Mouse (Mus musculus) embryonic facial prominence, embryonic 13.5 days (tissue): ENCODE results near the gene Hist1h1c. TPM values are rescaled to one million over a fixed set of nuclear protein-coding genes. Genes with fewer than 3 reads are reported as not detected.
"Not testable (repeated sequence)": the region's sequence is repeated elsewhere in the genome, so short reads cannot be mapped to it uniquely, and the experiment has no call there.

Experiments used
- ATAC-seq: fragments of 200-750 bp; cut with Nextera tagmentation; 2 replicates; pipeline ENCODE4 v1.8.0; 2017; ENCODE audit warnings: low read depth; ENCODE audit not compliant: insufficient number of reproducible peaks, insufficient read depth, low FRiP score, low TSS enrichment
- H3K27ac ChIP-seq: fragments of 300-500 bp; sonication (generic); 2 replicates; pipeline ENCODE4 v1.5.1; 2015; ENCODE audit warnings: moderate library complexity, mild to moderate bottlenecking, inconsistent platforms
- H3K27me3 ChIP-seq: fragments of 300-500 bp; sonication (generic); 2 replicates; pipeline ENCODE4 v1.6.1; 2015; ENCODE audit warnings: mild to moderate bottlenecking, inconsistent platforms
- H3K36me3 ChIP-seq: fragments of 300-500 bp; sonication (generic); 2 replicates; pipeline ENCODE4 v1.6.1; 2015; ENCODE audit warnings: mild to moderate bottlenecking, inconsistent platforms
- H3K4me1 ChIP-seq: fragments of 300-500 bp; sonication (generic); 2 replicates; pipeline ENCODE4 v1.6.1; 2015; ENCODE audit warnings: inconsistent platforms
- H3K4me2 ChIP-seq: fragments of 300-500 bp; sonication (generic); 2 replicates; pipeline ENCODE4 v1.6.1; 2015; ENCODE audit warnings: moderate library complexity, mild to moderate bottlenecking, inconsistent platforms
- H3K4me3 ChIP-seq: fragments of 300-500 bp; sonication (generic); 2 replicates; pipeline ENCODE4 v1.5.1; 2015; ENCODE audit warnings: mild to moderate bottlenecking, inconsistent platforms
- H3K9ac ChIP-seq: fragments of 300-500 bp; sonication (generic); 2 replicates; pipeline ENCODE4 v1.6.1; 2015; ENCODE audit warnings: mild to moderate bottlenecking, inconsistent platforms
- H3K9me3 ChIP-seq: fragments of 300-500 bp; sonication (generic); 2 replicates; pipeline ENCODE4 v1.6.1; 2016; ENCODE audit warnings: inconsistent platforms
- WGBS: fragments of 180-500 bp; shearing (Covaris S2); methylation state at CpG from one replicate; pipeline ENCODE4 v1.1.7; 2015; ENCODE audit warnings: mixed read lengths; 5-methylcytosine and 5-hydroxymethylcytosine counted together
- microRNA-seq: library from miRNA; unstranded; fragments of <30 nt; microRNA quantifications from one replicate; pipeline ENCODE4, GENCODE M21; 2016
- polyA plus RNA-seq: library from polyadenylated mRNA; unstranded; fragments of >200 nt; fragmentation: Nextera tagmentation; extraction: Ambion mirVana; gene quantifications from 2 replicates; pipeline ENCODE4 v1.2.1, GENCODE M21; 2015

The Hist1h1c gene
- polyA plus RNA-seq, 1 experiment from 2014 or later, result 25.0 TPM

DNA sequence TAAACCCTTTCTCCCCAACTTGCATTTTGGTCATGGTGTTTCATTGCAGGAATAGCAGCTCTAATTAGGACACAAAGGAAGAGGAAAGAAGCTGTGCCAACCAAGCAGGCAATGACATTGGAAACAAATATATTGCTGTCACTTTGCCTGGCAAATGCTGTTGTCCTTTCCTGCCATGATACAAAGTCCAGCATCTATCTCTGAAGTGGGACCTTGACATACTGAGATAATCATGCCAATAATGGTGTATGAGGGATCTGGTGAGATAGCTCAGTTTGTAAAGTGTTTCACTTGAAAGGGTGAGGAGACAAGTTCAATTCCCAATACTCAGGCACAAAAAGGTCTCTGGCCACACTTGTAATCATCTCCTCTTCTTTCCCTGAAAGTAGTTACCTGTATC, 28.2 kb downstream of the Hist1h1c start:
- no peak overlapping the region for H3K4me3 ChIP-seq
- H3K9me3 ChIP-seq, result no peaks in the 10 kb centered on the region

DNA sequence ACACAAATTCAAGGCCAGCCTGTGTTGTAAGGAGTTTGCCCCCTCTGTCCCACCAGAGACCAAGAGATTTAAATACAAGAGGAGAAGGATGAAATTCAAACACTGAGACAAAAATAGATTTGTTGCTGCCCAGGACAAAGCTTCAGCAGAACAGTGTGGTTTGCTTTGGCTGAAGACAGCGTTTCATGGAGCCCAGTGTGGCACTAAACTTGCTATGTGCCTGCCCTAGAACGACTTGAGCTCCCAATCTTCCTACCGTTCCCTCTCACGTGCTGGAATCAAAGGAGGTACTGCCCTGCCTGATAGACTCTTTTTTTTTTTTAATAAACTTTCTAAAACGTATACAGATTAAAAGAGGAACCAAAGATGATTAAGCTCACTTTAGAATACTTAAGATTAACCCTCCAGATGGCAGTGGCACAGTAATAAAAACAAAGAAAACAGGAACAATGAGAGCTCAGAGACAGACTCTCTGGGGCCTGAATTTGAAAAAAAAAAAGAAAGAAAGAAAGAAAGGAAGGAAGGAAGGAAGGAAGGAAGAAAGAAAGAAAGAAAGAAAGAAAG, 30.3 kb downstream of the Hist1h1c start:
- ATAC-seq, result no peak
- Histone ChIP-seq H3K4me2 (no peak overlapping the region), H3K4me3 (no peak overlapping the region), H3K9me3 (no peaks in the 10 kb centered on the region), H3K9ac (no peak overlapping the region), H3K27ac (no peak overlapping the region), H3K27me3 (no peaks in the 10 kb centered on the region), H3K36me3 (no peaks in the 10 kb centered on the region), H3K4me1 (peaks cover 16% of the 10 kb centered on the region)
- WGBS, result 46% methylated on average over 5 of the region's 5 CpGs

More for the DNA sequence above, 28.2 kb downstream of the Hist1h1c start:
- Histone ChIP-seq H3K27me3 (no peaks in the 10 kb centered on the region), H3K4me1 (peaks cover 10% of the 10 kb centered on the region), H3K4me2 (no peak overlapping the region), H3K9ac (no peak overlapping the region), H3K36me3 (no peaks in the 10 kb centered on the region), H3K27ac (no peak overlapping the region)
- no peak for ATAC-seq

DNA sequence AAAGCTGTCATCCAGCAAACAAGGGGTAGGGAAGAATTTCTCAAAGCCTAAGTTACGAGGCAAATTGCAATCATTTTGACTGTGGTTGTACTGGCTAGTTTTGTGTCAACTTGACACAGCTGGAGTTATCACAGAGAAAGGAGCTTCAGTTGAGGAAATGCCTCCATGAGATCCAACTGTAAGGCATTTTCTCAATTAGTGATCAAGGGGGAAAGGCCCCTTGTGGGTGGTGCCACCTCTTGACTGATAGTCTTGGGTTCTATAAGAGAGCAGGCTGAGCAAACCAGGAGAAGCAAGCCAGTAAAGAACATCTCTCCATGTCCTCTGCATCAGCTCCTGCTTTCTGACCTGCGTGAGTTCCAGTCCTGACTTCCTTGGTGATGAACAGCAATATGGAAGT, 31.0 kb downstream of the Hist1h1c start, which contains the start of gene Trim38:
Gene Trim38 (plus strand): TSS at position 301 of the 400 bp plus-strand sequence.
- 77% methylated on average over 2 of the region's 2 CpGs for WGBS
- H3K27ac ChIP-seq, H3K9ac ChIP-seq, H3K4me2 ChIP-seq, H3K36me3 ChIP-seq, H3K4me3 ChIP-seq, H3K4me1 ChIP-seq, ATAC-seq, H3K27me3 ChIP-seq, H3K9me3 ChIP-seq: not testable (repeated sequence)

DNA sequence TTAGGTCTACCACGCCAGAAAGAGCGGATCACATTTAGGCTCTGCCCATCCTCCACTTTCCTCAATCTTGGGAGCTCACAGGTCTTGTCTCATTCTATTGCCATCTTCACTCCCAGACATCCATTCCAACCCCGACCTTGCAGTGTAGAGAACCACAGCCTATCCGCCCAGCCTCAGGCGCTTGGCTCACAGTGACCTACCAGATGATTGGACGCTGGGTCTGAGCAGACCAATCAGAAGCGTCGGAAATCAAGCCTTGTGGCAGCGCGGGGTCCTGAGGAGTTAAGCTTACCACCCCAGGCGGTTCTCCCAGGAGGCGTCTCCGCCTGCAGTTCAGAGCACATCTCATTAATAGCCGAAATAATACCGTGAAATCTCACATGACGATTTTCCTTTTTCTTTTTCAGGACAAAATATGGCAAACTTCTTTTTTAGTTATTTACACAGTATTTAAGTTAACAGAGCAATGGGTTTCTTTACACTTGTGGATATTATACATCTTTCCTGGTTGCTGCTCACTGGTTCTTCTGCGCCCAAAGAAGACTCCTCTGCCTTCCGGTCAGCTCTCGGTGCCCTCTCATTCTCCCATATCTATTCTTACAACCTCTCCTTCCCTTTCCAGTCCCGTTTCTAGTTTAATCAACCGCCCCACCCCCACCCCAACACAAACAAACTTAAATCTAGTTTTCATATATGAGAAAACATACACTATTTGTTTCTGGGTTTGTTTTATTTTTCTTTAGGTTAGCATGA, 34.1 kb downstream of the Hist1h1c start:
- H3K4me2 ChIP-seq, result peak overlapping the region; percentile 51
- 17% methylated on average over 21 of the region's 21 CpGs for WGBS
- no peaks in the 10 kb centered on the region for H3K36me3 ChIP-seq
- H3K9me3 ChIP-seq, result no peaks in the 10 kb centered on the region
- no peaks in the 10 kb centered on the region for H3K27me3 ChIP-seq
- H3K9ac ChIP-seq, result 0 out of 2 replicates have a peak overlapping the region, but pooled peaks have one; percentile 11
- no peak for ATAC-seq
- H3K4me3 ChIP-seq, result peak overlapping the region; percentile 19
- H3K4me1 ChIP-seq, result peaks cover 8% of the 10 kb centered on the region; the same call in 1 of the 2 replicates
- no peak overlapping the region for H3K27ac ChIP-seq

DNA sequence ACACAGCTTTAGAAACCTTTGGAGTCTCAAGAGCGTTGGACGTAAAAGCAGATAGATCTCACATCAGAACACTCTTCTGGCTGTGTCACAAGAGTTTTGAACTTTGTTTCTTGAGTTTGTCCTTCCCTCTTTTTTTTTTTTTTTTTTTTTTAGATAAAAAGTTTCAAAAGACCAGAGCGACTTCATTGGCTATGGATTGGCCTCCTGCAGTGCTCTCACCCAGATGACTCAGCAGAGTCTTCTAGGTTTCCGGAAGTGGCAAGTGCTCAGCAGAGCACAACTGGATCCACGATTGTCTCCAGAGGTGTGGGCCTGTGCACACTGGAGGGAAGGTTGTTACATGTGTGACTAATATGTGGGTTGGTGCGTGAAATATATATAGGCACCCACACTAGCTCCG, 39.7 kb downstream of the Hist1h1c start:
- Histone ChIP-seq H3K4me3 (no peak overlapping the region), H3K27ac (no peak overlapping the region), H3K4me2 (no peak overlapping the region), H3K36me3 (no peaks in the 10 kb centered on the region), H3K4me1 (no peaks in the 10 kb centered on the region), H3K9me3 (no peaks in the 10 kb centered on the region), H3K27me3 (no peaks in the 10 kb centered on the region), H3K9ac (no peak overlapping the region)
- 91% methylated on average over 7 of the region's 7 CpGs for WGBS
- ATAC-seq, result no peak

DNA sequence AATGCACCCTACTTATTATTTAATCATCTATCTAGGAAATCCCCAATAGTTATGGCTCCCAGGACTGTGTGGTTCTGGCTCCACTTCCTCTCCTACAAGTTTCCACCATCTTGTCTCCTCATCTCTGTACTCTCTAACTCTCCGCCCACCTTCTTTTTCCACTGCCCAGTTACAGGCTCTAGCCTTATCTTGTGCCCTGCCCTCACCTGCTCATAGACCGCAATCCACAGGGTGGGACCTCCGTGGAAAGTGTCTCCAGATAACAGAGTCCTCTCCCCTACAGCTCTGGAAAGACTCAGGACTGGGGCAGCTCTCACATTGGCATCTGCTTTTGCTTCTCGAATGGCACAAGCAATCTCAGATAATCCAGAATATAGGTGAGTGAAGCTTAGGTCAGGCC, 40.4 kb downstream of the Hist1h1c start:
- Histone ChIP-seq H3K27me3 (no peaks in the 10 kb centered on the region), H3K4me3 (no peak overlapping the region), H3K4me2 (no peak overlapping the region), H3K4me1 (no peaks in the 10 kb centered on the region), H3K27ac (no peak overlapping the region), H3K36me3 (no peaks in the 10 kb centered on the region), H3K9ac (no peak overlapping the region), H3K9me3 (no peaks in the 10 kb centered on the region)
- WGBS, result 78% methylated on average over 4 of the region's 4 CpGs
- no peak for ATAC-seq

Small RNAs within 50 kb of the gene (microRNA-seq; reads per million reads assigned to microRNA genes)
- not detected for gene Gm44314
- gene Gm44484, result not detected

Other genes starting within 250 kb of the Hist1h1c start
- 1.5 and 1.7 TPM in 2 replicates for gene Btn2a2, start 250.0 kb upstream of the Hist1h1c start, polyA plus RNA-seq
- 7.3 and 7.9 TPM in 2 replicates for gene Hist1h4h, start 207.8 kb upstream of the Hist1h1c start, polyA plus RNA-seq
- gene Hist1h2af, start 204.9 kb upstream of the Hist1h1c start, polyA plus RNA-seq, result 6.6 and 13.4 TPM in 2 replicates
- 5.3 and 6.7 TPM in 2 replicates for gene Hist1h3g, start 203.4 kb upstream of the Hist1h1c start, polyA plus RNA-seq
- gene Hist1h2bh, start 195.4 kb upstream of the Hist1h1c start, polyA plus RNA-seq, result 0.98 and 1.4 TPM in 2 replicates
- 1.2 and 1.3 TPM in 2 replicates for gene Hist1h3f, start 194.8 kb upstream of the Hist1h1c start, polyA plus RNA-seq
- 2.9 TPM in 1 of 2 replicates, not detected in the other for gene Hist1h4f, start 187.2 kb upstream of the Hist1h1c start, polyA plus RNA-seq
- 0.52 and 0.61 TPM in 2 replicates for gene Hist1h1d, start 185.5 kb upstream of the Hist1h1c start, polyA plus RNA-seq
- gene Hist1h3e, start 176.4 kb upstream of the Hist1h1c start, polyA plus RNA-seq, result 5.8 and 8.7 TPM in 2 replicates
- 108 and 115 TPM in 2 replicates for gene Hist1h2ae, start 167.6 kb upstream of the Hist1h1c start, polyA plus RNA-seq
- gene Hist1h2bg, start 167.4 kb upstream of the Hist1h1c start, polyA plus RNA-seq, result 7.5 and 10.6 TPM in 2 replicates
- gene Hist1h2bf, start 164.6 kb upstream of the Hist1h1c start, polyA plus RNA-seq, result 12.2 and 13.4 TPM in 2 replicates
- 1.7 and 3.1 TPM in 2 replicates for gene Hist1h2ad, start 164.4 kb upstream of the Hist1h1c start, polyA plus RNA-seq
- 7.6 and 8.4 TPM in 2 replicates for gene Hist1h3d, start 163.0 kb upstream of the Hist1h1c start, polyA plus RNA-seq
- 141 and 160 TPM in 2 replicates for gene Hist1h4d, start 157.2 kb upstream of the Hist1h1c start, polyA plus RNA-seq
- 3.3 and 4.1 TPM in 2 replicates for gene Hist1h2be, start 117.7 kb upstream of the Hist1h1c start, polyA plus RNA-seq
- gene Hist1h1e, start 116.2 kb upstream of the Hist1h1c start, polyA plus RNA-seq, result 24.8 and 26.3 TPM in 2 replicates
- 1.2 and 1.4 TPM in 2 replicates for gene Hist1h2ac, start 54.9 kb upstream of the Hist1h1c start, polyA plus RNA-seq
- 37.5 and 39.3 TPM in 2 replicates for gene Hist1h2bc, start 54.6 kb upstream of the Hist1h1c start, polyA plus RNA-seq
- gene Hist1h1t, start 43.0 kb upstream of the Hist1h1c start, polyA plus RNA-seq, result not detected in 2 replicates
- 6.3 and 9.0 TPM in 2 replicates for gene Hist1h4c, start 40.4 kb upstream of the Hist1h1c start, polyA plus RNA-seq
- gene Hfe, start 28.0 kb upstream of the Hist1h1c start, polyA plus RNA-seq, result 5.1 and 6.5 TPM in 2 replicates
- gene Hist1h3c, start 6.8 kb downstream of the Hist1h1c start, polyA plus RNA-seq, result 11.3 and 14.4 TPM in 2 replicates
- 3.5 and 4.2 TPM in 2 replicates for gene Hist1h2bb, start 7.9 kb downstream of the Hist1h1c start, polyA plus RNA-seq
- 53.1 and 58.6 TPM in 2 replicates for gene Hist1h2ab, start 12.3 kb downstream of the Hist1h1c start, polyA plus RNA-seq
- 15.6 and 18.1 TPM in 2 replicates for gene Hist1h3b, start 13.5 kb downstream of the Hist1h1c start, polyA plus RNA-seq
- gene Hist1h4b, start 18.2 kb downstream of the Hist1h1c start, polyA plus RNA-seq, result 7.6 and 9.2 TPM in 2 replicates
- not detected in 2 replicates for gene Hist1h4a, start 22.4 kb downstream of the Hist1h1c start, polyA plus RNA-seq
- gene Hist1h3a, start 23.6 kb downstream of the Hist1h1c start, polyA plus RNA-seq, result 5.8 and 8.6 TPM in 2 replicates
- 4.5 and 5.9 TPM in 2 replicates for gene Hist1h1a, start 24.9 kb downstream of the Hist1h1c start, polyA plus RNA-seq
- not detected in 2 replicates for gene Trim38, start 31.1 kb downstream of the Hist1h1c start, polyA plus RNA-seq
- gene Slc17a2, start 68.2 kb downstream of the Hist1h1c start, polyA plus RNA-seq, result not detected in 2 replicates
- gene Slc17a3, start 100.6 kb downstream of the Hist1h1c start, polyA plus RNA-seq, result not detected in 2 replicates
- not detected in 2 replicates for gene Slc17a1, start 128.9 kb downstream of the Hist1h1c start, polyA plus RNA-seq
- not detected in 2 replicates for gene Slc17a4, start 176.2 kb downstream of the Hist1h1c start, polyA plus RNA-seq
- gene Hist1h2ba, start 195.3 kb downstream of the Hist1h1c start, polyA plus RNA-seq, result not detected in 2 replicates
- gene Hist1h2aa, start 195.7 kb downstream of the Hist1h1c start, polyA plus RNA-seq, result not detected in 2 replicates